Comparison of ENCODE assay signal across 28 mouse cellular contexts in genomic region chr12:71192705-71193104, GRCm38 (mm10). TPM values are rescaled to one million over a fixed set of nuclear protein-coding genes. Genes with fewer than 3 reads are reported as not detected.
DNase-seq lines count a peak whose midpoint lies in the region; ATAC-seq and TF ChIP-seq lines count a peak whose summit lies in the region.
"Had no signal": no experiment of that assay in that cellular context is flagged by ENCODE, and none has a peak within 500 bp of the region (broad histone marks: within the 10 kb centered on the region; RNA-seq: fewer than 3 reads in every experiment).

No protein-coding gene starts in this region.

- no peak overlapping the region for H3K9ac ChIP-seq in lung, postnatal 0 days (replicated peaks; ENCODE audit: low read depth)
- H3K9ac ChIP-seq: forebrain, postnatal 0 days; hindbrain, embryonic 13.5 days; neural tube, embryonic 15.5 days had no signal

- no peaks in the 10 kb centered on the region for H3K4me1 ChIP-seq in lung, postnatal 0 days (ENCODE audit: insufficient read depth, low read depth, low read length)
- H3K4me1 ChIP-seq: embryonic facial prominence, embryonic 10.5 days; forebrain, embryonic 10.5 days; hindbrain, embryonic 13.5 days; limb, embryonic 10.5 days; neural tube, embryonic 15.5 days had no signal

- peaks cover 21% of the 10 kb centered on the region for H3K36me3 ChIP-seq in lung, postnatal 0 days (ENCODE audit: insufficient read depth, low read length)

- WGBS in lung, postnatal 0 days = 48% methylated on average over 8 of the region's 8 CpGs

- ATAC-seq in lung, postnatal 0 days = 0 out of 2 replicates have a peak, but pooled peaks have one; percentile 46
- no peak for ATAC-seq in monocyte, adult 5-6 weeks (replicated peaks; ENCODE audit: insufficient number of reproducible peaks, low FRiP score, low TSS enrichment, poor library complexity, severe bottlenecking)
- ATAC-seq: activated CD4-positive, CD25-positive, alpha-beta regulatory T cell, adult 4 months; forebrain, postnatal 0 days; inflammation-experienced regulatory T-cells, adult 6 months; midbrain, embryonic 16.5 days; Patski had no signal

- no peak overlapping the region for H3K4me2 ChIP-seq in lung, postnatal 0 days (replicated peaks; ENCODE audit: low read depth, low read length)
- H3K4me2 ChIP-seq: hindbrain, embryonic 13.5 days; neural tube, embryonic 15.5 days had no signal

- no peak for TF ChIP-seq EP300 in lung, postnatal 0 days (IDR thresholded peaks at IDR 0.05)

- no peak for TF ChIP-seq CTCF in lung, postnatal 0 days (IDR thresholded peaks at IDR 0.05)

- H3K4me3 ChIP-seq in lung, postnatal 0 days (ENCODE audit: low read depth, low read length) = no peak overlapping the region
- H3K4me3 ChIP-seq: embryonic facial prominence, embryonic 10.5 days; forebrain, embryonic 10.5 days; heart, adult 2 months; hindbrain, embryonic 13.5 days; limb, embryonic 10.5 days; neural tube, embryonic 15.5 days had no signal

- H3K9me3 ChIP-seq in lung, postnatal 0 days (ENCODE audit: low read length) = no peaks in the 10 kb centered on the region
- H3K9me3 ChIP-seq: embryonic facial prominence, embryonic 10.5 days; forebrain, embryonic 10.5 days; G1E; hindbrain, embryonic 13.5 days; limb, embryonic 10.5 days; neural tube, embryonic 15.5 days had no signal

- peak; percentile 8 for DNase-seq in lung, postnatal 0 days (ENCODE audit: low spot score)
- DNase-seq in lung, postnatal 14 days = no peak
- peak; percentile 30 for DNase-seq in 416B (ENCODE audit: low read depth)
- DNase-seq in CD4-positive helper T cell, adult 2 months (ENCODE audit: low read depth, low spot score) = peak; percentile 49
- DNase-seq in lung, postnatal 36 days = peak; percentile 15
- no peak for DNase-seq in heart, adult 9 months (ENCODE audit: low spot score in 2 of 2)
- DNase-seq: adrenal gland, adult 8-10 months; cerebellum, adult 11-12 months; cerebellum, postnatal 10 days; forebrain, postnatal 0 days; gastrocnemius, postnatal 14 days; heart, adult 2 months; heart, postnatal 36 days; kidney, adult 18-20 months had no signal

- H3K27ac ChIP-seq in lung, postnatal 0 days (ENCODE audit: low read length) = no peak overlapping the region
- H3K27ac ChIP-seq: embryonic facial prominence, embryonic 10.5 days; forebrain, embryonic 10.5 days; heart, adult 2 months; hindbrain, embryonic 13.5 days; kidney, postnatal 0 days; limb, embryonic 10.5 days; neural tube, embryonic 15.5 days; stomach, postnatal 0 days had no signal

- H3K27me3 ChIP-seq in lung, postnatal 0 days (replicated peaks; ENCODE audit: insufficient read depth, low read length) = no peaks in the 10 kb centered on the region
- H3K27me3 ChIP-seq: CH12.LX; hindbrain, embryonic 13.5 days; neural tube, embryonic 15.5 days; Patski had no signal

RNA-seq across cellular contexts. Expression of gene 2700049A03Rik, which starts 56.1 kb away (rescaled TPM):
- 8.1 TPM in 2 replicates for polyA plus RNA-seq in lung, postnatal 0 days (2015; fragmentation: Nextera tagmentation; extraction: Ambion mirVana)
- 4.9 to 12.1 TPM (median 5.4 TPM) in 3 replicates for total RNA-seq in monocyte, adult 5-6 weeks (2017)

RNA-seq across cellular contexts. Expression of gene Timm9, which starts 56.2 kb away (rescaled TPM):
- polyA plus RNA-seq in lung, postnatal 0 days (2015; fragmentation: Nextera tagmentation; extraction: Ambion mirVana) = 33.3 and 36.2 TPM in 2 replicates
- total RNA-seq in monocyte, adult 5-6 weeks (2017) = 8.5 to 17.6 TPM (median 9.9 TPM) in 3 replicates

Comparison
In these comparisons a context has a peak if more than half of its experiments do, and no peak if none do; other contexts are left out.
1. DNase-seq: peak in lung, postnatal 0 days (single experiment), 416B (single experiment), CD4-positive helper T cell, adult 2 months (single experiment) and lung, postnatal 36 days (single experiment); none in lung, postnatal 14 days (single experiment) and heart, adult 9 months (0 of 2).